Mouse (Mus musculus): Measurements from ENCODE around the gene Trip6. TPM values are rescaled to one million over a fixed set of nuclear protein-coding genes. Genes with fewer than 3 reads are reported as not detected.

The Trip6 gene
- polyA plus RNA-seq (2015; fragmentation: Nextera tagmentation; extraction: Ambion mirVana), result 62.3 and 68.0 TPM in 2 replicates

DNA sequence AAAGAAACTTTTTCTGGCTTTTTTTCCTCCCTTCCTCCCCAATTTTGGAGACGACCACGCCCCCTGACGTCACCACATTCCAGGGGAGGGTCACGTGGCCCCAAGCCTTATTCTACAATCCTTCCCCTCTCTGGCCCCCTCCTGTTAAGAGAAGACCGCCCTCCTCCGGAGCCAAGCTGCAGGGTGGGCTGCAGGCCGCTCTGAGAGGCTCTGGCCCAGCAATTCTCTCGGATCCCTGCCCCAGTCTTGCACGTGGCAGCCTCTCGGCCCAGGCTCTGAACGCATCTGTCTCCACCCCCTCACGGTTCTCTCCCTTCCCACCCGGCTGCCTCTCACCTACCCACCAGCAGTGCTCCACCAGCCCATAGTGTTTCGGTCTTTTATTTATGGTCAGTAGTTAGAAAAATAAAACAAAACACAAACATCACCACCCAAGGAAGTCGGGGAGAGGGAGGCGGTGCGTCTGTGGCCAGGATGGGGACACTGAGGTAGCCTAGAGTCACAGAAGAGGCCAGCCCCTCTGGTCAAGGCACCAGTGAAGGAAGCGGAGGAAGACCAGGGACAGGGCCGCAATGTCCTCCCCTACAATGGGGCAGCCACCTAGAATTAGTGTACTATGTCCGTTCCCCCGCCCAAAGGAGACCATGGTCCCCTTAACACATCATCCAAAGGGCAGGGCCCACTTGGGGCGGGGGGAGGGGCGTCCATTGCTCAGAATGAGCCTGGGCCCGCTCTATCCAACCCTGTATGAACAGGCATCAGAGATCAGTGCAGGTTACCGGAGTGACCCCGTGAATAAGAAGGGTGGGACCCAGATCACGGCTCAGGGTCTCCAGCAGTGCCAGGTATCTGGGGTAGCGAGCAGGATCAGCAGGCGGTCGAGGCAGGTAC, at the start of gene Trip6:
Gene Trip6 (minus strand): TSS at position 212 of the 891 bp plus-strand sequence.

DNA sequence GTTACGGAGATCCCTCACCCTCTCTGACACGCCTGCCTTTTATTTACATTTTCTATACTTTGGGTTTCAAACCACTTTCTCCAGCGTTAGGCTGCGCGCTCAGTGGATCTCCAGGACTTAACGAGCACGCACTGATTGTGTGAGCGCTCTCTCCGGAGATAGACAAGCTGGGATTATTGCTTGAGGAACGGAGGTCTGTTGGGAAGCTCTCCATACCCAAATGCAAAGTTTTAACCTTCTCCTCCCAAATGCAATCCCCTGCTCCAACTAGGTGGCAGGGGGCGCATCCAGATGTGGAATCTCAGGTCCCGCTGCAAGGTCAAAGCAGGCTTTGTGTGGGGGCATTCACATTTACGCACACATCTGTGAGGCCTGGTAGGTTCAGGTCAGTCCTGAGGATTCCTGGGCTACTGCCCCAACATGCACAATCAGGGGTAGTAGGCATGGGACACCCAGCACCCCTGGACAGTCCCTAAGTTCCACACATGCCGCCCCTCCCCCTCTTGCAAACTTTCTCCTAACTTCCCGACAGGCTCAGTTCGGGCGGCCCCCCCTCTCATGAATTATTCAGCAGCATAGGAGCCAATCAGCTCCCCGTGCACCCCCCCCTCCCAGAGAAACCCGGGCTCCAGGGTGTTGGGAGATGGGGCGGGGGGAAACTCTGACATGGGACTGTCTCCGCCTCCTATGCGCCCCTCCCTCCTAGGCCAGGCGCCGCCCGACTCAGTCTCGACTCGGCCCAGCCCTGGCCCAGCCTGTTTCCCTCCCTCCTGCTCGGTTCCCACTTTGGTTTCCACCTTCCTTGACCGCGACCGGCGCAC, 35.4 kb upstream of the Trip6 start, which contains the start of gene Ephb4:
Gene Ephb4 (plus strand): TSS at position 726 of the 821 bp plus-strand sequence.

DNA sequence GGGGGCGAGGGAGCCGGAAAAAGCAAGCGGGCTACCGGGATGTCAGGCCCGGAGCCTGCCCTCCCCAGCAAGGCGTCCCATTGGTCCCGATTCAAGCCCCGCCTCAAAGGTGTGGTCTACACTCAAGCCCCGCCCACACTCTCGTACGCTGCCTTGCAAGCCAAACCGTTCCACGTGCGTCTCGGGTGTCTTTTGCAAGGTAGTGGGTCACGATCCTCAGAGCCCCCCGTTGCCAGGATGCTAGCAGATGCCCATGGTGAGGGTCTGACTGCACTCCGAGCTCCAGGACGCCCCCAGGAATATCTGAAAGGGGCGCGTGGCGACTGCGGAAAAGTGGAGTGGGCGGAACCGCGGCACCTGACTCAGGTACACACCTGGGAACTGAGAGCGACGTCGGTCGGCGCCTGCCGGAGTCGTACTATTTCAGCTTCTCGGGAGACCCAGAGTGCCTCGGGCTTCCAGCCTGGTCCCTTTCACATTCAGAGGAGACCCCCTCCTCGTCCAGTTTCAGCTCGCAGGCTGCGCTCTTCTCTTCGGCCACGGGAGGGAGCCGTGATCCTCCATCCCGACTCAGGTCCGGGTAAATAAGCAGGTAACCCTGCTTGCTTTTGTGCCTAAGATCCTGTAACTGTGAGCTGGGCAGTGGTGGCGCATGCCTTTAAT, 19.4 kb upstream of the Trip6 start, which contains the start of gene Slc12a9:
Gene Slc12a9 (minus strand): TSS at position 86 of the 663 bp plus-strand sequence.

DNA sequence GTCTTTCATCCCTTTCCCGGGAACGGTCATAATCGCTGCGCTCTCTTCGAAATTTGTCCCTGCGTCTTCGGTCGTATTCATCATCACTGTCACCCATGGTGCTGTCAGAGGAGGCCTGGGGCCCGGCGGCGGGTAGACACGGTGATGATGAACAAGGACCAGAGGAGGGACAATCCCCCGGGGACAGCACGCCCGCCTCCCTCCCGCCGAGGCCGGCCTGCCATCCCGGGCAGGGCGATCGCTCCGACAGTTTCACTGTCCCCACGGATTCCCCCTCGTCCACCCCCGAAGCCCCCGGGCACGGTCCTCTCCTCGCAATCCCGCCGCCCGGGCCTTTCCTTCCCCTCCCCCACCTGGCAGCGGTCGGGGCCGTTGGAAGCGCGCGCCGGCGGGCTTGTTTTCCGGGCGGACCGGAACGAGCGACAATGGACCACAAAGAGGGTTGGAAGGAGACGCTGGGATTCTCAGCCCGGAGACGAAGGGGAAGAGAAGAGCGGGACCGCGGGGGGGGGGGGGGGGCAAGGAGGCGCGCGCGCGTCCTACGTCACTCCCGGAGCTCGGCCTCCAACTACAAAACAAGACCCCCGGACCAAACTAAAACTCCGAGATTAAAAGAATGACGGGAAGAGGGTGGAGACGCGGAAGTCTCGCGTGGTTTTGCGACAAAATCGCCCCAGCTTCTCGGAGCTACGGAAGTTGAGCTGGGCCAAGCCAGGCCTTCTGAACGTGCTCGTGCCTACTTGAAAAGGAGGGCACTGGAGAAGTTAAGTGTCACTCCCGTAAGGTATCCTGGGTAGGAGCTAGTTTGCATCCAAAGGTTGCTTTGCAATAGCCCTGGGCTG, 6.9 kb downstream of the Trip6 start, which contains the start of gene Srrt:
Gene Srrt (minus strand): TSS at position 604 of the 842 bp plus-strand sequence.

DNA sequence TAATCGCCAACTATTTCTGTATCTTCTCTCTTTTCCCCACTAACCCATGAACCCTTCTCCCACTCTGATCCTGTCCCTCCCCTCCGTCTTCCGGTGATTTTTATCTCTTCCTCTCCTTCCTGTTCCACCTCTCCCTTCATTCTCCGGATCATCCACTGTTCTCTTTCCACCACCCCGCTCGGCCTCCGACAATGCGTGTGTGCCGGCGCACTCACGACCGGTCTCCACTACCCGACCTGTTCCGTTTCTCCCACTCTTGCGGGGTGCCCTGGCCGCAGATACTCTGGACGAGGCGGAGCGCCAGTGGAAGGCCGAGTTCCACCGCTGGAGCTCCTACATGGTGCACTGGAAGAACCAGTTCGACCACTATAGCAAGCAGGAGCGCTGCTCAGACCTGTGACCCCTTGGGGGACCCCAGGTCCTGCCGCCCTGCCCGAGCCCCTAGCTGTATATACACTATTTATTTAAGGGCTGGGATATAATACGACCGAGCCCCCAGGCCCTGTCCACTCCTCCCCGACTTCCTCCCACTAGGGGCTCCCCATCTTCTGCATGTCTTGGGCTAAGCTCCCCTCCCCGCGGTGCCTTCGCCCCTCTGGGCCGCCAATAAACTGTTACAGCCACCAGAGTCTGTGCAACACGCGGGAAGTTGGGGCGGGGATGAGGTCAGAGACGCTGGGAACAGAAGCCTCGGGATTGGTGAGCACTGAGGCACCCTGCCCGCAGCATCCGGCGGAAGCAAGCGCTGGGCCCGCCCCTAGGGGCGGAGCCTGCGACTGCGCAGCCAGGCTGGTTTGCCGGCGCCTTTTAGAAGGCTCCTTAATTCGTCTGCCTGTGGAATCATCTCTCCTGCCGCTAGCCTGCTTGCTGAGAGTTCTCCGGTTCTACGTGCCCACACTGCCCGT, 20.1 kb downstream of the Trip6 start, which contains the start of gene Ufsp1:
Gene Ufsp1 (plus strand): TSS at position 791 of the 905 bp plus-strand sequence.

DNA sequence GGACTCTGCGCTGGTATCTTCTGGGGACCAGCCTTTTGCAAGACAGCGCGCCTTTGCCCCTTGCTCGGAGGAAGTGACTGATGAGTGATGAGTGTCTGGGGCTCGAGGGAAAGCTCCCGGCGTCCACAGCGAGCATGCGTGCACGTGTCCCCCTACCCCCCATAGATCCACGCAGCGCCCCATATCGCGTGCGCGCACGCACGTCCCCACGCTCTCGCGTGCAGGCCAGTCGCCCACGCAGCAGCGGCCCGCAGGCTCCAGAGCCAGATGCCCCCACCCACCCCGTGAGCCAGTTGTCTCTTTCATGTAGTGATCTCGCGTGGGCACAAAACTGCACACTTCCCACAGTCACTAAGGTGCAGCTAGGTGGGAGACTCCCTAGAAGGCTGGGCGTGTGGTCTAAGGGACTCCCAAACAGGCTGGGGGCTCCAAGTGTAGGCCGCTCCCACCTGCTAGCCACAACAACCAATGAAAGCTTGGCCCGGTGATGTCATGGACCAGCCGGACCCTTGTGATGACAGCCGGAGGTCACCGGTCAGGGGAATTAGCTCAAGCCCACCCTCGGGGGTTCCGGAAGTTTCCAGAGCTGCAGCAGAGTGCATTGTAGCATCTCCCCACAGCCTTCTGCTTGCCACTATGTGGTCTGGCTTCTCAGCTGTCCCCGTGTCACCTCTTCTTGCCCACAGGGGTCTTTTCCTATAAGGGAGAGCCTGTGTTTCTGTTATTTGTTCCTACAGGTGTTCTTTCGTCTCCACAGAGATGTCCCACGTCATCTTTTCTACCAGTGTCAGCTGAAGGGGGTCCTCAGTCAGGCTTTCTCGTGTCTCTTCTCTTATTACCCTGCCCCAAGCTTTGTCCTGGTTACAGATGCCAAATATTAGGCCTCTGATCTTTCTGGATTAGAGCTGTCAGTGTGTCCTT, 26.9 kb downstream of the Trip6 start, which contains the start of gene Ache:
Gene Ache (plus strand): TSS at position 488 of the 921 bp plus-strand sequence.

Small RNA genes lying within 50 kb of the gene (microRNA-seq; reads per million reads assigned to microRNA genes)
- gene Mir7036 (not detected), gene Mir8116 (not detected)

Other genes with a start within 250 kb of the Trip6 start
- gene Serpine1, start 242.1 kb downstream of the Trip6 start, polyA plus RNA-seq (2015; fragmentation: Nextera tagmentation; extraction: Ambion mirVana), result 2.4 and 4.6 TPM in 2 replicates
- gene Trim56, start 198.2 kb downstream of the Trip6 start, polyA plus RNA-seq (2015; fragmentation: Nextera tagmentation; extraction: Ambion mirVana), result 6.0 and 8.6 TPM in 2 replicates
- 0.17 TPM in 1 of 2 replicates, not detected in the other for gene Muc3, start 165.1 kb downstream of the Trip6 start, polyA plus RNA-seq (2015; fragmentation: Nextera tagmentation; extraction: Ambion mirVana)
- gene Muc3a, start 102.0 kb downstream of the Trip6 start, polyA plus RNA-seq (2015; fragmentation: Nextera tagmentation; extraction: Ambion mirVana), result 8.6 and 9.4 TPM in 2 replicates
- 0.51 and 0.58 TPM in 2 replicates for gene Ache, start 26.9 kb downstream of the Trip6 start, polyA plus RNA-seq (2015; fragmentation: Nextera tagmentation; extraction: Ambion mirVana)
- 7.9 and 9.2 TPM in 2 replicates for gene Ufsp1, start 19.8 kb downstream of the Trip6 start, polyA plus RNA-seq (2015; fragmentation: Nextera tagmentation; extraction: Ambion mirVana)
- gene Srrt, start 6.7 kb downstream of the Trip6 start, polyA plus RNA-seq (2015; fragmentation: Nextera tagmentation; extraction: Ambion mirVana), result 36.3 and 36.5 TPM in 2 replicates
- gene Slc12a9, start 19.2 kb upstream of the Trip6 start, polyA plus RNA-seq (2015; fragmentation: Nextera tagmentation; extraction: Ambion mirVana), result 6.9 and 8.4 TPM in 2 replicates
- 13.3 and 15.7 TPM in 2 replicates for gene Ephb4, start 35.7 kb upstream of the Trip6 start, polyA plus RNA-seq (2015; fragmentation: Nextera tagmentation; extraction: Ambion mirVana)
- gene Zan, start 162.7 kb upstream of the Trip6 start, polyA plus RNA-seq (2015; fragmentation: Nextera tagmentation; extraction: Ambion mirVana), result 0.08 and 0.11 TPM in 2 replicates
- gene Pop7, start 188.1 kb upstream of the Trip6 start, polyA plus RNA-seq (2015; fragmentation: Nextera tagmentation; extraction: Ambion mirVana), result 36.8 and 39.2 TPM in 2 replicates
- 5.4 and 7.0 TPM in 2 replicates for gene Gigyf1, start 204.1 kb upstream of the Trip6 start, polyA plus RNA-seq (2015; fragmentation: Nextera tagmentation; extraction: Ambion mirVana)
- not detected in 2 replicates for gene Epo, start 218.8 kb upstream of the Trip6 start, polyA plus RNA-seq (2015; fragmentation: Nextera tagmentation; extraction: Ambion mirVana)
- 303 and 312 TPM in 2 replicates for gene Gnb2, start 219.1 kb upstream of the Trip6 start, polyA plus RNA-seq (2015; fragmentation: Nextera tagmentation; extraction: Ambion mirVana)
- gene Actl6b, start 239.1 kb upstream of the Trip6 start, polyA plus RNA-seq (2015; fragmentation: Nextera tagmentation; extraction: Ambion mirVana), result 0.14 TPM in 1 of 2 replicates, not detected in the other

All from urinary bladder, postnatal 0 days (tissue).